Mouse (Mus musculus): ENCODE results near the gene Wdr26. TPM values are rescaled to one million over a fixed set of nuclear protein-coding genes. Genes with fewer than 3 reads are reported as not detected.

Wdr26 gene
- polyA plus RNA-seq, 1 experiment from 2014 or later: 43.5 TPM

Other genes starting within 250 kb of the Wdr26 start
- gene Ephx1, start 191.1 kb downstream of the Wdr26 start, polyA plus RNA-seq (2014; fragmentation: Nextera tagmentation; extraction: Ambion mirVana): 1.9 and 2.8 TPM in 2 replicates
- not detected in 2 replicates for gene 9130409I23Rik, start 160.8 kb downstream of the Wdr26 start, polyA plus RNA-seq (2014; fragmentation: Nextera tagmentation; extraction: Ambion mirVana)
- 35.3 and 39.1 TPM in 2 replicates for gene Nvl, start 67.8 kb downstream of the Wdr26 start, polyA plus RNA-seq (2014; fragmentation: Nextera tagmentation; extraction: Ambion mirVana)
- 141 and 144 TPM in 2 replicates for gene Cnih4, start 67.3 kb downstream of the Wdr26 start, polyA plus RNA-seq (2014; fragmentation: Nextera tagmentation; extraction: Ambion mirVana)
- gene Cnih3, start 140.6 kb upstream of the Wdr26 start, polyA plus RNA-seq (2014; fragmentation: Nextera tagmentation; extraction: Ambion mirVana): 0.31 and 0.41 TPM in 2 replicates

All from intestine, embryonic 14.5 days (tissue).